Mouse (Mus musculus) C2C12 (cell line): ENCODE data around the gene Gm20388. TPM values are rescaled to one million over a fixed set of nuclear protein-coding genes. Genes with fewer than 3 reads are reported as not detected.

Source experiments
- H3K27me3 ChIP-seq: one replicate; pipeline ENCODE4 v1.6.1; 2011; ENCODE audit not compliant: control insufficient read depth, insufficient read depth, insufficient read length
- H3K36me3 ChIP-seq: one replicate; pipeline ENCODE4 v1.6.1; 2011; ENCODE audit not compliant: control insufficient read depth, insufficient read depth
- H3K4me3 ChIP-seq: one replicate; pipeline ENCODE4 v1.5.1; 2011; ENCODE audit warnings: mild to moderate bottlenecking, control low read depth; ENCODE audit not compliant: poor library complexity, insufficient read depth, severe bottlenecking
- H3K79me2 ChIP-seq: one replicate; pipeline ENCODE4 v1.6.1; 2011; ENCODE audit not compliant: control insufficient read depth, insufficient read depth
- H3K79me3 ChIP-seq: one replicate; pipeline ENCODE4 v1.6.1; 2011; ENCODE audit warnings: low read depth, control low read depth
- H3ac ChIP-seq: one replicate; pipeline ENCODE3; 2011; ENCODE audit warnings: low read depth; ENCODE audit not compliant: control insufficient read depth, insufficient read length
- CEBPB ChIP-seq: IDR thresholded peaks from one replicate; pipeline ENCODE4 v1.6.1; 2011; ENCODE audit warnings: low read depth, mild to moderate bottlenecking, control low read depth, moderate library complexity
- CTCF ChIP-seq: IDR thresholded peaks from one replicate; pipeline ENCODE4 v1.5.1; 2011; ENCODE audit not compliant: control insufficient read depth, insufficient read depth, insufficient read length
- FOSL1 ChIP-seq: IDR thresholded peaks from one replicate; pipeline ENCODE4 v1.8.0; 2011; ENCODE audit warnings: mild to moderate bottlenecking, low read length; ENCODE audit not compliant: poor library complexity, insufficient read depth, severe bottlenecking
- MAX ChIP-seq: IDR thresholded peaks from one replicate; pipeline ENCODE4 v1.6.1; 2011; ENCODE audit warnings: mild to moderate bottlenecking, control low read depth
- MYOD1 ChIP-seq: IDR thresholded peaks from one replicate; pipeline ENCODE4 v1.6.1; 2011; ENCODE audit warnings: low read depth; ENCODE audit not compliant: control insufficient read depth, insufficient read length
- MYOG ChIP-seq: IDR thresholded peaks from one replicate; pipeline ENCODE4 v1.6.1; 2011; ENCODE audit not compliant: control insufficient read depth, insufficient read length; ENCODE audit errors: extremely low read depth
- USF1 ChIP-seq: IDR thresholded peaks from one replicate; pipeline ENCODE4 v1.6.1; 2011; ENCODE audit warnings: low read depth, mild to moderate bottlenecking, control low read depth, moderate library complexity
- polyA plus RNA-seq: library from polyadenylated mRNA; unstranded; fragments of >200 nt; fragmentation: generic; extraction: Trizol; gene quantifications from one replicate; pipeline ENCODE4 v1.2.1, GENCODE M21; 2012; ENCODE audit warnings: missing spikeins

Gm20388 gene
- polyA plus RNA-seq, 1 experiment = 15.0 TPM

GRCm38 (mm10) chr8:121861806-121862548 is 1951.3 kb downstream of the Gm20388 start:
- H3K4me3 ChIP-seq = no peak overlapping the region
- TF ChIP-seq CTCF (no peak), MYOG (no peak), FOSL1 (no peak), CEBPB (no peak), USF1 (no peak), MAX (no peak), MYOD1 (no peak)
- H3K79me3 ChIP-seq = no peaks in the 10 kb centered on the region
- no peaks in the 10 kb centered on the region for H3K36me3 ChIP-seq
- H3K79me2 ChIP-seq = no peaks in the 10 kb centered on the region
- no peak overlapping the region for H3ac ChIP-seq
- no peaks in the 10 kb centered on the region for H3K27me3 ChIP-seq

GRCm38 (mm10) chr8:121865356-121865755 is 1954.7 kb downstream of the Gm20388 start:
- no peaks in the 10 kb centered on the region for H3K79me3 ChIP-seq
- no peak overlapping the region for H3K4me3 ChIP-seq
- no peak overlapping the region for H3ac ChIP-seq
- no peaks in the 10 kb centered on the region for H3K79me2 ChIP-seq
- TF ChIP-seq USF1 (no peak), MYOD1 (no peak), CEBPB (no peak), FOSL1 (no peak), CTCF (no peak), MYOG (no peak), MAX (no peak)
- H3K27me3 ChIP-seq = no peaks in the 10 kb centered on the region
- H3K36me3 ChIP-seq = no peaks in the 10 kb centered on the region

- Histone ChIP-seq H3K4me3 (no peak overlapping the region), H3K79me3 (no peaks in the 10 kb centered on the region), H3ac (no peak overlapping the region), H3K27me3 (no peaks in the 10 kb centered on the region), H3K36me3 (no peaks in the 10 kb centered on the region), H3K79me2 (no peaks in the 10 kb centered on the region)
- TF ChIP-seq MAX = no peak
- TF ChIP-seq MYOG = no peak
- TF ChIP-seq MYOD1 = no peak
- TF ChIP-seq CEBPB = no peak
- TF ChIP-seq CTCF = no peak
- no peak for TF ChIP-seq USF1
Observed at GRCm38 (mm10) chr8:121868196-121868595, 1957.6 kb downstream of the Gm20388 start.

GRCm38 (mm10) chr8:121868896-121869295 is 1958.3 kb downstream of the Gm20388 start:
- Histone ChIP-seq H3K79me2 (no peaks in the 10 kb centered on the region), H3K4me3 (no peak overlapping the region), H3K36me3 (no peaks in the 10 kb centered on the region), H3K27me3 (no peaks in the 10 kb centered on the region), H3ac (no peak overlapping the region), H3K79me3 (no peaks in the 10 kb centered on the region)
- no peak for TF ChIP-seq MYOG
- no peak for TF ChIP-seq USF1
- no peak for TF ChIP-seq MAX
- TF ChIP-seq CTCF = no peak
- no peak for TF ChIP-seq FOSL1
- TF ChIP-seq CEBPB = no peak
- TF ChIP-seq MYOD1 = no peak

GRCm38 (mm10) chr8:121870190-121870589 is 1959.5 kb downstream of the Gm20388 start:
- Histone ChIP-seq H3ac (no peak overlapping the region), H3K79me2 (no peaks in the 10 kb centered on the region), H3K27me3 (no peaks in the 10 kb centered on the region), H3K4me3 (no peak overlapping the region), H3K79me3 (no peaks in the 10 kb centered on the region), H3K36me3 (no peaks in the 10 kb centered on the region)
- TF ChIP-seq CTCF (no peak), USF1 (no peak), MYOD1 (no peak), MAX (no peak), CEBPB (no peak), MYOG (no peak), FOSL1 (no peak)
